Mouse (Mus musculus) testis, postnatal 14 days (tissue): ENCODE data around the gene Ric8b.

ENCODE experiments used
- DNase-seq: peaks from one replicate; pipeline ENCODE4 v3.0.0; 2021; ENCODE audit warnings: low spot score

Ric8b gene

DNA sequence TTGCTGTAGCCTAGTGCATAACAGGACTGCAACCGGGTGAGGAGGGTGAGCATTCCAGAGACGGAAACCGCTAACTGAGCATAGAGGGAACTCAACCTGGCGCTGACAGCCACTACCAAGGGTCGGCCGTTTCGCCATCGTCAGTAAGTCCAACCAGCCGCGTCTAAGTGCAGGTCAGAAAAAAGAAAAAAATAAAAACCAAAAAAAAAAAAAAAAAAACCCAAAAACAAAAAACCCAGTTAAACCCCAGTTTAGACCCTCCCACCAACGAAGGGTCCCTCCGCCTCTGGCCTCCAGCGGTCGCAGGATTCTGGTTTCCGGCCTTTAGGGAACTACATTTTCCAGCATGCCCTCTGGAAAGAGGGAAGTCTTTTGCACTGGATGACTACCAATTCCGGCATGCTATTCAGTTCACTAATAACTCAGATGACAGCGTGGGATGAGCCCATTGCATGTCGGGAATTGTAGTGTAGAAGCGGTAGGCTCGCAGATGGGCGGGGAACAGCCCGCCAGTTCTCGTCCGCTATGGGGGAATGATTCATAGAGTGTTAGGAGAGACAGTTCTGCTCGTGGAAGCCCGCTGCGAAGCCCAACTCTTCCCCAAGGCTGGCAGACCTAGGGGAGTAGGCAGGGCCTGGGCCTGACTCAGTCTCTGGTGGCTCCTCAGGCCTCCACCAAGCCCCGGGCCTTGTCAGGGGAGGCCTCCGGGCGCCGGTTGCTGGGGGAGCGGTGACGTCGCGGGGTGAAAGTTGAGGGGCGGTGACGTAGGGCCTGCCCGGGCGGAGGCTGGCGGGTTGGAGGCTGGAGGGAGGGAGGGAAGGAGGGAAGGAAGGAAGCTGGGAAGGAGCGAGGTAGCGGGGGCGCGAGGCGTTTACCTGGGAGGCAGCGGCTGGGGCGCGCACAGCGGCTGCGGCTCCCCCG lies at the start of gene Ric8b:
Gene Ric8b, plus strand, starts transcription at position 807 of the 921 bp plus-strand sequence.
- peak; percentile 97 for DNase-seq

DNA sequence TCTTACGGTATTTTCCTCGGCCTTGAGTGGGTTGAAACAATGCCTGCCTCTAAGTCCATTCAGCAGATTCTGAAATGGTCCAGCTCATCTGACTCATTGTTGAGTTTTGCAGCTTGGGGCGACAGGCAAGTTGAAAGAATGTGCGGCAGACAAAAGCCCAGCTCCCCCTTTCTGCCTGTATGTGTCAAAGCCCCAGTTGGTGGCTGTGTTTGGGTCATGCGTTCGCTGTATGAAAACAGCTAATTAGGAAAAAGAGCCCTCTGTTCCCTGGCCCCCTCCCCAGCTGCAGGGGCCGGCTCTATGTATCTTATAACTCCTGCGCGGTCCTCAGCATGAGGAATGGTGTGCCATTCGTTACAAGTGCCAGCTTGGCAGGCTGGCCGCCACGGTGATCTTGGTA lies 46.1 kb upstream of the Ric8b start:
- DNase-seq: no peak

DNA sequence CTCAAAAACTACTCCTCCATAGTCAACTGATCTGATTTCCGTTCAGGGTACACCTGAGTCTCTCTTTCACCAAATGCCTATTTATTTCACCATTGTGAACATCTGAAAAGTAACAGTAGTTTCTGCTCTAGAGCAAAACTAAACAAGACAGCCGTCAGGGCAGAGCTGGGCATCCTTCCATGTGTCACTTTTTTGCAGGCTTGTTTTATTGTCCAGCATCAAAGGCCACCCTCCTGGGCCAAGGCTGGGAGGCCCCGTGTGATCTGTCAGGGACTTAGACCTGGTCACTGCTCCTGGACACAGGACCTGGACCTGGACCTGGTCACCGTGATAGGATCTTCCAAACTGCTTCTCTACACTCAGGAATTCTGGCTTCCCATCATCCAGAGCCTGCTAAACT lies 45.5 kb upstream of the Ric8b start:
- no peak for DNase-seq

DNA sequence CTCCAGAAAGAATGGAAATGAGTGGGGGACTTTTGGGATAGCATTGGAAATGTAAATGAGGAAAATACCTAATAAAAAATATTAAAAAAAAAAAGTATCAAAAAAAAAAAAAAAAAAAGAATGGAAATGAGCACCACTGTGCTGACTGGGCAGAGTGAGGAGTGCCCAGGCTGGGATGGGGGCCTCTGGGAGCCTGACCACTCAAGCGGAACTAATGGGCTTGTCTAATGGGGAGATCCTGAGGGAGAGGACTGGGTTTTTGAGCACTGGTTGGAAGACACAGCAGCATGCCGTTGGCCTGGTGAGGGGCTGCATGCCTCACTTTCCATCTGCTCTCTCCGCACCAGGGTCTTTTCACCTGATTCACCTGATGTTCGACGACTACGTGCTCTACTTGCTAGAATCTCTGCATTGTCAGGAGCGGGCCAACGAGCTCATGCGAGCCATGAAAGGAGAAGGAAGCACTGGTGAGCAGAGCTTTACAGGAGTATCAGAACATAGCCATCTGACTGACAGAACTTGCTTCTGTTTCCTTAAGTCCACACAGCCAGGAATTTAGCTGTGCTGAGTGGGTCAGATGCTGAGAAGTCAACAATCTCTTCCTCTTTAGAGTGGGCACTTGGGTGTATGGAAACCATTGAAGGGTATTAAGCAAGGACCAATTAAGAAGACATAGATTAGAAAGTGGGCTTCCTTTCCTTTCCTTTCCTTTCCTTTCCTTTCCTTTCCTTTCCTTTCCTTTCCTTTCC lies 37.4 kb upstream of the Ric8b start:
- DNase-seq: no peak

DNA sequence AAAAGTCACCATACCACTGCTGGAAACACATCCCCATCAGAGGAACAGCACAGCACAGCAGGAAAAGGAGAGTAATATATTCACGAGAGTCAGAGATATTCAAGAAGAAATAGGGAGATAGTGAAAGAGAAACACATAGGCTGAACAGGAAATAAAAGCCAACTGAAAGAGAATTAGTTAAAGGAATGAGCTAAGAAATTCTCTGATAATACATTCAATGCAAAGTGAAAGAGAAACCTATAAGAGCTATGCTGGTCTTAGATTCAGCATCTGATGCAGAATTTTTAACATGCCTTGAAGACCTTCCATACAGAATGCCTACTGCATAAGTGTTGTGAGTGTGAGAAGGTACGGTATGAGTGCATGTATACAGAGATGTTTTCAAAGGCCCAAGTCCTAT lies 34.9 kb upstream of the Ric8b start:
- DNase-seq: no peak

DNA sequence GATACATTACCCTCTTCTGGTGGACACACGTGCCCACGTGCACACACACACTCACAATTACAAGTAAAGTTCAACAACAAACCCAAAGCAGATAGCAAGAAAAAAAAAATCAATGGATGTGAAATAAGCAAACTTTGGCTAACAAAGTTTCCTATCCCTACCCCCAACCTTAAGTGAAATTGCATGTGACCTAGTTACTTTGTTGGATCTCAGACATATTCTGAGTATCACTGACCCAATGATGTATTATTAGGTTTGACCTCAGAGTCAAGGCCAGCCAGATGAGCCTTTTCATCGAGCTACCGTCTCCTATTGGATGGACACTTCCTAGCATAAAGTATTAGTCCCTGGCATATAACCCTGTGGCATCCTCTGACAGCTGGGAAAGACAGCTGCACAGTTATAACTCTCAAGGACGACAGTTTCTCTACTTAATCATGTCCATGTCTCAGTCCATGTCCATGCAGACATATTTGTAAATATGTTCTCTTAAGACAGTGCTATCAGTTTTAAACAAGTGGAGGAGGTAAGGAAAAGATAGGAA lies 32.0 kb upstream of the Ric8b start:
- no peak for DNase-seq

DNA sequence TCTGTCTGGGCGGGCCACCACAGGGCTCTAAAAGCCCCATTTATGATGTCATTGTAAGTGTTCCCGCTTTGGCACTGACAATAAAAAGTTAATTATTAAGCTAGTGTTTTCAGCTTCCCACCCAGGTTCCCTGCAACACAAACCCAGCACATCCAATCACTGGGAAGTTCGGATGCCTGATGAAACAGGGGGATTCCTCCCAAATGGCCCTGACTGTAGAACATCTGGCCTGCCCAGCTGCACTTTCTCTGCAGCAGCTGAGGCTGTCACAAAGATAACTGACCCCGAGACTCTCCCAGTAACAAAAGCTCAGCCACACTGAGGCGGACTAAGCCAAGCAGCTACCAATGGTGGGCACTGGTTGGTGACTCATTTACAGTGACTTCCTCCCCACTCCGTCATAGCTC lies 31.2 kb upstream of the Ric8b start:
- DNase-seq: no peak

DNA sequence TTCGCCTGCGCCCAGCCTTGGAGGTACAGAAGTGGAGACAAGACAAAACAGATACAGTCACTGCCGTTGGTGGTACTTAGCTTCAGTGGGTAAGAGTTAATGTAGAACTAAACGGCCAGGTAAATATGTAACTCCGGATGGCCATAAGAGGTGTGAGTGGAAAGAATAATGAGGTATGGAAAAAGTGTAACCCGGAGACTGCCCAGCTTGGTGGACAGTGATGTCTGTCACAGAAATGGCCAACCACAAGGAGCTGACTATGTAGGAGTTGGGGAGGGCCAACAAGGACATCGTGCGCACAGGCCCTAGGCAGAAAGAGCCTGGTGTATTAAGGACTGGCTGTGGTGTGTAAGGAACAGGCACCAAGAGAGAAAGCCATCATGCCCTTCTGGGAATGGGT lies 30.6 kb upstream of the Ric8b start:
- DNase-seq: no peak

DNA sequence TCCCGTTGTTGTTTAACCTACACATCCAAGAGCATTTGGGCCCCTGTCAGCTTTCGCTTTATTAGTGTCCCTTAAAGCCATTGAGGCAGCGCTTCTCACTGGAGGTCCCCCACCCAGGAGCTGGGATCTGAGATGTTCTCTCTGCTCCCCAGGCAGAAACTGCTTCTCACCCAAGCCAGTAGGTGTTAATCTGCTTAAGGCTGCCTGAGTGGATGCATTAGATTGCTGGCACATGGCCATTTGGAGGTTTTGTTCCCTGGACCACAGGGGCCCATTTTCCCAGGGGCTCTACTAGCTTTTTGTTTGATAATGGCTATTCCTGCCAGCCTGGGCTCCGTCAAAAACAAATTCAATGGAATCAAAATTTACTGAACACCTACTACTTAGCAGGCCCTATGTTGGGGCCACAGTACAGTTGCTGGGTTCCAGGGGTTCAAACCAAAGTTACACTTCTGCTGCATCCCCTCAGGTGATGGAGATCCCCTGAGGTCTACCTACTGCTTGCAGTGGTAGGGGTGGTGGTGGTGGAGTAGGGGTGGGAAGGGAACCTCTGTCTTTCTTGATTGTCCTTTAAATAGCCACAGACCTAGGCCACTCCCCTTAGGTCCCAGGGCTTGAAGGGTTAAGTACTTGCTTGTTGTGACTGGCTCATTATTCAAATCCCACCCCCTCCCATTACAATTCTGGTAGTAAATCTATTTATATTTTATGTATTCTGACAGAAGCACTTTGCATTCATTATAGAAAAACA lies 28.1 kb upstream of the Ric8b start:
- DNase-seq: no peak

DNA sequence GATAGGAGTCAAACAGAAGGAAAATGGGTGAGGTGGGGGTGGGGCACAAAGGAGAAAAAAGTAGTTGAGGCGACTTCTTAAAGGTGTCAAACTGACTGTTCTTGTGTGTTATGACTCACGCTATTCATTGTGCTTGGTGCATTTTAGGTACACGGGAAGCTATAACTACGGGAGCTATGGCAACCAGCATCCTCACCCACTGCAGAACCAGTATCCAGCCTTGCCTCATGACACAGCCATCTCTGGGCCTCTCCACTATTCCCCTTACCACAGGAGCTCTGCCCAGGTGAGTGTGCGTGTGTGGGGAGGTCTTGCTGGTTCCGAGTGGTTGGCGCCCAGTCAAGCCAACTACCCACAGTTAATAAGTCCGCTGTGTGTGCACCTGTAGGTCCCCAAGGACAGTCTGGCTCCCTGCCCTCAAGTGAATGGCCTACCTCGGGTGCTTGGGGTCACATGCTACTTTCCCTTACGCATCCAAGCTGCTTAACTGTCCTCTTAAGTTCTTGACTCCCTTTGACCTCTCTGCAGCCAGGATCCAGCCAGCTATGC lies 21.5 kb upstream of the Ric8b start:
- DNase-seq: no peak

DNA sequence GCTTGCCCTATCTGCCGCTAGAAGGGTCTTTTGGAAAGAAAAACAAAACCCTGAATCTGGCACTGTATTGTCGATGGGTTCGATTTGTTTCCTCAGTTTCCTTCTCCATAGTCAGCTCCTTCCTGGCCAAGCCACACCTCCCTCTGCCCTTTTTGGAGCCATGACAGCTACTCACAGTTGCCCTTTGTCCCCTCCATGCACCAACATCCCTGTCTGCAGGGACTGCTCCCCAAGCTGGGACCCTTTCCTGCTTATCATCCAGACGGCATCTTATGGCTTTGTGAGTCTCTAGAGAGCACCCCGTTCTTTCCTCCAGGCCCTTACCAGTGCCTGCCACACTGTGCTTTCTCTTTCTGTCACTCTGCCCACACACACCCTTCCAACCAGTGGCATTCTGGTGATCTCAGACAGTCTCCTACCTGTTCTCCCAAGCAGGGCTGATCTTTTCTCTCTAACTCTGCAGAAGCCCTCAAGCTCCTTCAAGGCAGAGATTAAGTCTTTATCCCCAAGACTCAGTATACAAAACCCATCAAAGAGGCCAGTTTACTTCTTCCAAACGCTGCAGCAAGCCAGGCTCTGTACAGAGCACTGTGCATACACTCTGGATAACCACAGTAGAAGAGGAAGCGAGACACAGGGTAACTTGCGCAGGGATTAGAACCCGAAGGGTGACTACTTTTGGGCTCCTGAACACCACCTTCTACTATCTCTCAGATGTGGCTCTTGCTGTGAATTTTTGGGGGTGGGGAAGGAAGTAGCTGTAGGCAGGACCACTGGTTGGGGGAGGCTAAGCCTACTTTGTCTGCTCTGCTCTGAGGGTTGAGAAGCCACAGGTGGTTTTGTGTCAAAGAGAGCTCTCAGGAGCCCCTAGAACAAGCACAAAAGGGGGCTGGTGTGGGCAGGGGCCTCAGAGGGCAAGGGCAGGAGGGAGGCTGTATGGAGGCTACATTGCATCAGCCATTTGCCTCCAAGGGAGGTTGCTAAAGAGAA lies 20.2 kb upstream of the Ric8b start:
- no peak for DNase-seq

DNA sequence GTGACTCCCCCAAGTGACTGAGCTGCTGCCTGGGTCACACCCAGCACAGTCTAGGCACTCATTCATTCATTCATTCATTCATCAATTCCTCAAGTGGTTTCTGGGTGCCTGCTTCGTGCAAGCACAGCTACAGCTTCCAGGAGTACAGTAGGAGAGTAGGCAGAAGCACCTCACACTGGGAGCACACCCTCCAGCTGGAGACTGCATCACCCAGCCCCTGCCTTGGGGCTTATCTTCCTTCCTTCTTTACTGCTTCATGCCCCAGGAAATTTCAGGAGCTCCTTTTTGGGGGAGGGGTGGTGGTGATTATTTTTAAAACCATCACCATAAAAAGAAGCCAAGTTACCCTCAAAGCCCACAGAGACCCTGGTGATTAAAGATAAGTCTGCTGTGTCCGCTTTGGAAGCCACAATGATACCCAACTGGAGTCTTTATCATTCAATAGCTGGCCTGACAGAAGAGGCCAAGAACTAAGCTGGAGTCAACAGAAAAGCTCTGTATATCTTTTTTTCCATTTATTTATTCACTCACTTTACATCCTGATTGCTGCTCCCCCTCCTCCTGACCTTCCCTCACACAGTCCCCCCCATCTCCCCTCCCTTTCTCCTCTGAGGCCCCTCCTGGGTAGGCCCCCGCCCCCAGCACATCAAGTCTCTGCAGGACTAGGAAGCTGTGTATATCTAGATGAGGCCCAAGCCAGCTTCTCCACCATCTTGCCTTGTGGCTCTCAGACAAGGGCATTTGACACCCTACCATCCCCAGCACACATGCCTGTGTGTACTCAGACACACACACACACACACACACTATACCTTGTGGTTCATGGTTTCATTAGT lies 19.1 kb upstream of the Ric8b start:
- no peak for DNase-seq

DNA sequence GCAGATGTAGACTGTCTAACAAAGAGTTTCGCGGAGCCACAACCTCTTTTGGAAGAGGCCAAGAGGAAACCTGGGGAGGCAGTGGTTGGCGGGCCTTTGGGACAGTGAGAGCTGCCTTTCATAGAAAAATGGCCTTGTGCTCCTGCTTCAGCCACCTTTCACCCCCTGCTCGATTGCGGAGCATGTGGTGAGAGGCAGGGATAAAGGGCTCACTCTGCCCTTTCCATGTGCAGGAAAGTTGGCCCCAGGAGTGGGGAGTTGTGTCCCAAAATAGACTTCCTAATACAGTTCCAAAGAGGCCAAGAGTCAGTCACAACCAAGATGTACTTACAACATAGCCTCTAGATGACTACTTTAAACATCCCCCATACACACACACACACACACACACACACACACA lies 15.7 kb upstream of the Ric8b start:
- DNase-seq: no peak

DNA sequence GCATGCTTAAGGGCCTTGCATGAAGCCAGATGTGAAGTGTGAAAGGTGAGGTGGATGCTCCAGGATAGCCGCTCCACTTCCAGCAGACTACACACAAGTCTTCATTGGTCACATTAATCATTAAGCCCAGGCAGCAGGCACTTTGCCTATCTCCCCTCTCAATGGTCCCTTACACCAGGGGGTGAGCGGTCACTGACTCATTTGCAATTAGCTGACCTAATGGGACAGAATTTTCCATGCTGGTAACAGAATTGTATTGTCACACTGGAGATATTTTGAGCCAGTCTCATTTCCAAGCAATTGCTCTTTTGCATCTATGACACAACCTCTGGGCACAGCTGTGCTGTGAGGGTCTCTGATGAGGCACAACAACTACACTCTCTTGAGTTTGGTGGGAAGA lies 15.2 kb upstream of the Ric8b start:
- no peak for DNase-seq

DNA sequence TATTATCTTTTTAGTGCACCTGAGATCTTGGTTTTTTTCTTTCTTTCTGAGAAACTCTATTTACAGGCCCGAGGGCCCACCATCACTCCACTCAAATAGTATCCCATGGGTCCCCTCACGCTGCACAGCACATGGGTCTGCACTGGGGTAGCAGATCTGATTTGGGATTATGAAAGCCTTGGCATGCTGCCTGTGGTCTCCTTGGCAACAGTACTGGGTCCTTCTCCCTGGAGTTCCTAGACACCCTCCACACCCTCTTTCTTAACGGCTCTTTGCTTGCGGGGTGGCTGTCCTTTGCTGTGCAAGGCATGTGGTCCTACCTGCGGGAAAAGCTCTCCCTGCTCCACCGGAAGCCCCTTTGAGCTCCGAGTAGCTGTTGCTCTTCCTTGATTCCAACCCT lies 14.1 kb upstream of the Ric8b start:
- DNase-seq: no peak

DNA sequence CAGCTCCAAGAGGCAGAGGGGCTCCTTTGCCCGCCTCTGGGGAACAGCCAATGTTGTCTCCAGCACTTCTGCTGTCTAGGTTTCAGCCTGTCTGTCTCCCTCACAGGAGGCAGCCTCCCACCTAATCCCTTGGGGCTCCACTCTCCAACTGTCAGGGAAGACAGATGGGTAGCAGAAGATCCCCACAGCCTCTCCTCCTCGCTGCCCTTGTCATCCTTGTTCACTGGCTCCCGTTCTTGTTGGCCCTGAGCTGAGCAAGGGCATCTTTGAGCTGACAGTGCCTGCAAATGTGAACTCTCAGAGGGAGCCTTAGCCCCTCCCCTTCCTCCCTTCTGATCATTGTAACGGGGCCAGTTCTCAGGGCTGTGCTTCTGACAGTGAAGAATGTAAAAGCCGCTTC lies 13.7 kb upstream of the Ric8b start:
- no peak for DNase-seq

DNA sequence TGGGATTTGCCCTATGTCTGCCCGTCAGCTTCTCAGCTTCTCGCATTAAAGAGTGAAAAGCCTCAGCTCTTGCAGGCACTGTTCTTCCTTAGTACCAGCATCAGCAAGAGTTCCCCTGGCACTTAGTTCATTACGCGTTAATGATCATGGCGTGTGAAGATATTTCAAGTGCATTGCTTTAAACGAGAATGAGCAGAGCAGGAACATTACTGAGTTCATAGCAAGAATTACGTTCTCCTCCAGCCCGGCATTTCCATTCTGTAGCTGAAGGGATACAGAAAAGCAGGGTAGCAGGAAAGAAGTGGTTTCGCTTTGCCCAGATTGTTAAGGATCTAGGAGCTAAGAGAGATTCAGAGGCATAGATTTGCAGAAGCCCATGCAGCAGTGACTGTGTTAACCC lies 10.5 kb upstream of the Ric8b start:
- no peak for DNase-seq

DNA sequence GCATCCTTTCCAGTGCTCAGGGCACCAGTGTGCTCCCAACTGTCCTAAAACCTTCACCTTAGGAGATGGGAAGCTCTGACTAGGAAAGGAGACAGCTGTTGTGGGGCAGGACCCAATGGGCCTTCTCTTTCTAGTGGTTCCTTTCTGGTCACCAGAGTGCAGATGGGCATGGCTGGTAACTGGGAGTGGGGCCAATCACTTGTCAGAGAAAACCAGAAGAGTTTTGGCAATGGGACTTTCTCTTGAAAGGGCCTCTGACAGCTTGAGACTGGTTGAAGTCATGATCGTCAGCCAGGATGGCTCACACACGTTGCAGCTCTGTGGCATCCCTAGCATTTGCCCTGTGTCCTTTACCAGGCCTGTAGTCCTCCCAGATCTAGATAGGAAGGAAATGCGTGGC lies 9.4 kb upstream of the Ric8b start:
- DNase-seq: no peak

DNA sequence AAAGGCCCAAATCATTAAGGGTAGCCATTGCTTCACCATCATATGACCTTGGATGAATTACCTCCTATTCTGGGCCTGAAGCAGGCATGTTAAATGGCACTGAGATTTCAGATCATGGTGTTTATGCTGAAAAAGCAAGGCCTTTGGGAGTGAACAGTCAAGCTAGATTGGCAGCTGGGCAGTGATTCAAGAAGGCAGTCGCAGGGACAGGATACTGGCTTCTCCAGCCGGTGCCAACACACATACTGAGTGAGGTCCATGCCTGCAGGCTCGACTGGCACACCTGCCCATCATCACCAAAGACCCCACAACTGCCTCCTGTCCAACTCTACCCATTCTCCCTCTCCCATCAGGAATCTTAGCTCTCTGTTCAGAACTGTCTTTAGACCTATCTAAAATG lies 8.9 kb upstream of the Ric8b start:
- DNase-seq: no peak
